Mouse (Mus musculus): ENCODE measurements around the gene H2afz. TPM values are rescaled to one million over a fixed set of nuclear protein-coding genes. Genes with fewer than 3 reads are reported as not detected.
A peak's percentile ranks its signal among the peaks of the same experiment; 100 is the strongest.

The H2afz gene
- polyA plus RNA-seq (2015; fragmentation: Nextera tagmentation; extraction: Ambion mirVana), result 2,195 and 2,315 TPM in 2 replicates

GRCm38 (mm10) chr3:137864124-137864987 is at the start of gene H2afz:
TSS of gene H2afz (plus strand) at chr3:137864487.
- WGBS, result 1% methylated on average over 82 of the region's 115 CpGs
- peak within 1 kb of the TSS; percentile 94 for H3K9ac ChIP-seq
- H3K4me1 ChIP-seq, result peaks cover 31% of the 10 kb centered on the region
- no peaks in the 10 kb centered on the region for H3K9me3 ChIP-seq
- peak within 1 kb of the TSS; percentile 98 for H3K27ac ChIP-seq
- 0 out of 2 replicates have a peak, but pooled peaks cover 4% of the 10 kb centered on the region for H3K36me3 ChIP-seq
- peak; percentile 93 for ATAC-seq (ENCODE audit: borderline replicate concordance, extremely low read depth, low FRiP score, low TSS enrichment)
- peak within 1 kb of the TSS; percentile 65 for H3K4me2 ChIP-seq
- H3K4me3 ChIP-seq, result peak within 1 kb of the TSS; percentile 87
- no peaks in the 10 kb centered on the region for H3K27me3 ChIP-seq

DNA sequence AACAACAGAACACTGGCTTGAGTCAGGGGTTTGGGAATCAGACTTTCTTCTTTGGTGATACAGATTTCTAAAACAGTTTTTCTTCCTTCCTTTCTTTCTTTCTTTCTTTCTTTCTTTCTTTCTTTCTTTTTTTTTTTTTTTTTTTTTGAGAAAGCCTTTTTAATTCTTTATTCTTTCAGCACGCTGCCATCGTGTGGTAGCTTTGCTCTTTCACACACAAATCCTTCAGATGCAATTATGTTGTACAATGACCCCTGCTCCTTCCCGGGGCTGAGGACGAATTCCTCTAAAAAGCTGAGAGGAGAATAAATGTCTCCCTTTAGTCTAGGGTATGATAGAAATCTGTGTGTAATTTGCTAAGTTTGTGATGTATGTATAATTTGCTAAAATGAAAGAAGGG is 45.6 kb upstream of the H2afz start:
- H3K4me2 ChIP-seq, result no peak overlapping the region
- WGBS, result 25% methylated on average over 4 of the region's 4 CpGs
- H3K4me1 ChIP-seq, result no peaks in the 10 kb centered on the region
- ATAC-seq (ENCODE audit: borderline replicate concordance, extremely low read depth, low FRiP score, low TSS enrichment), result no peak
- H3K4me3 ChIP-seq, result no peak overlapping the region
- H3K9me3 ChIP-seq, result no peaks in the 10 kb centered on the region
- no peaks in the 10 kb centered on the region for H3K27me3 ChIP-seq
- H3K36me3 ChIP-seq, result no peaks in the 10 kb centered on the region
- no peak overlapping the region for H3K9ac ChIP-seq
- H3K27ac ChIP-seq, result no peak overlapping the region

DNA sequence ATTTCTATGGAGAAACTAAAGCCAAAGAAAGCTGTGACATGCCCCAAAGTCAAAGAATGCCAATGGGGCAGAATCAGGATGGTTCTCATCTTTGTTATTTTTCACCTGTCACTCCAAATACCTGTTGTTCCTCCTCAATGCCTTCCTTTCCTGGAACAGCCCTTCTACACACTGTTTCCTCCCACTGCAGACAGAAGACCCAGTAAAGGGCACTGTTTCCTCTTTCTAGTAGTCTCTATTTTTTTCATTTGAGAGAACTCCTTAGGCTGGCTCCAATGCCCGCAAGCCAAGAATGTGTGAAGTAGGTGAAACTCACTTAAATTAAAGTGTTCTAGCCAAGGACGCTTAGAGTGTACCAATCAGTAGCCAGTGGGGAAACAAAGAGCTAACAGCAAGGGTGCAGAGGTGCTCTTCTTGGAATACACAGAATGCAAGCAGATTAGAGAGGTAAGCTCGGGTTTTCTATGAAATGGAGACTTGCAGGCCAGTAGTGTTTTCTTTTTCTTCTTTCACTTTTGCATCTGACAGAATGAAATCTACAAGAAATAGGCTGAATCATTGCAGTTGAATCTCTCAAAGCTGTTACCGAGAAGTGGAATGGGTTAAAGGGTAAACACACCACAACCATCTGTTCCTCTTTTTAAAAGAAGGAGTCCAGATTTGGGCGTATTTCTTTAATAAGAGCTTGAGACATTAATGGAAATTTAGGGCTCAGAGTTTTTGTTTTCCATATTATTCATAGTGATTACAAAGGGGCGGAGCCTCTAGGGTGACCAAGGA is 43.4 kb upstream of the H2afz start:
- no peak for ATAC-seq (ENCODE audit: borderline replicate concordance, extremely low read depth, low FRiP score, low TSS enrichment)
- H3K9me3 ChIP-seq, result no peaks in the 10 kb centered on the region
- H3K9ac ChIP-seq, result no peak overlapping the region
- no peak overlapping the region for H3K4me3 ChIP-seq
- H3K27ac ChIP-seq, result no peak overlapping the region
- no peaks in the 10 kb centered on the region for H3K36me3 ChIP-seq
- 64% methylated on average over 6 of the region's 6 CpGs for WGBS
- no peaks in the 10 kb centered on the region for H3K4me1 ChIP-seq
- H3K27me3 ChIP-seq, result no peaks in the 10 kb centered on the region
- no peak overlapping the region for H3K4me2 ChIP-seq

- Histone ChIP-seq H3K27me3 (no peaks in the 10 kb centered on the region), H3K9ac (no peak overlapping the region), H3K27ac (no peak overlapping the region), H3K4me3 (no peak overlapping the region), H3K9me3 (no peaks in the 10 kb centered on the region), H3K4me1 (no peaks in the 10 kb centered on the region), H3K36me3 (no peaks in the 10 kb centered on the region), H3K4me2 (no peak overlapping the region)
- 92% methylated on average over 3 of the region's 3 CpGs for WGBS
- no peak for ATAC-seq (ENCODE audit: borderline replicate concordance, extremely low read depth, low FRiP score, low TSS enrichment)
Measured at GRCm38 (mm10) chr3:137823317-137823716, 41.0 kb upstream of the H2afz start.

DNA sequence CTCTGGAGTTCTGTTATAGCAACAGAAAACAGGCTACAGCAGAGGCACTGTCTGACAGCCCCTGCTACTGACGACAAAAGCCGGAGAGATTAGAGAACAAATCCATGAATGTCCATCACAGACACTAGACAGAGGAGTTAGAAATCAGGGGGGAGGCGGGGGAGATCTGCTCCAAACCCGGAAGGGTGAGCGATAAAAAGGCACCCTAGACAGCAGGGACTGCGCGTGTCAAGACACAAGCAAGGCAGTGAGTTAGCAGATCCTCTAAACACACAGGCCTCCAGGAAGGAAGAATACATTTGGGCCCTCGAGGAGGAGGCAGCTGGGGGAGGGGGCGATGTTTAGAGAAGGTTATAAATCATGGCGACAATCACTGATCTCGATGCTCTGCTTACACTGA is 36.6 kb upstream of the H2afz start:
- Histone ChIP-seq H3K9ac (no peak overlapping the region), H3K27me3 (no peaks in the 10 kb centered on the region), H3K27ac (no peak overlapping the region), H3K4me1 (no peaks in the 10 kb centered on the region), H3K36me3 (no peaks in the 10 kb centered on the region), H3K9me3 (no peaks in the 10 kb centered on the region), H3K4me3 (no peak overlapping the region), H3K4me2 (no peak overlapping the region)
- WGBS, result 15% methylated on average over 11 of the region's 11 CpGs
- ATAC-seq (ENCODE audit: borderline replicate concordance, extremely low read depth, low FRiP score, low TSS enrichment), result peak; percentile 57; the same call in 1 of the 2 replicates

GRCm38 (mm10) chr3:137831156-137831555 is 33.1 kb upstream of the H2afz start:
- H3K27ac ChIP-seq, result no peak overlapping the region
- no peak for ATAC-seq (ENCODE audit: borderline replicate concordance, extremely low read depth, low FRiP score, low TSS enrichment)
- H3K4me2 ChIP-seq, result no peak overlapping the region
- WGBS, result 91% methylated on average over 2 of the region's 2 CpGs
- H3K4me1 ChIP-seq, result no peaks in the 10 kb centered on the region
- no peak overlapping the region for H3K9ac ChIP-seq
- no peaks in the 10 kb centered on the region for H3K9me3 ChIP-seq
- no peaks in the 10 kb centered on the region for H3K27me3 ChIP-seq
- H3K4me3 ChIP-seq, result no peak overlapping the region
- no peaks in the 10 kb centered on the region for H3K36me3 ChIP-seq

GRCm38 (mm10) chr3:137833128-137833527 is 31.2 kb upstream of the H2afz start:
- Histone ChIP-seq H3K9ac (no peak overlapping the region), H3K36me3 (no peaks in the 10 kb centered on the region), H3K27ac (no peak overlapping the region), H3K4me2 (no peak overlapping the region), H3K4me3 (no peak overlapping the region), H3K9me3 (no peaks in the 10 kb centered on the region), H3K27me3 (no peaks in the 10 kb centered on the region), H3K4me1 (no peaks in the 10 kb centered on the region)
- no peak for ATAC-seq (ENCODE audit: borderline replicate concordance, extremely low read depth, low FRiP score, low TSS enrichment)

GRCm38 (mm10) chr3:137833698-137834097 is 30.6 kb upstream of the H2afz start:
- no peak overlapping the region for H3K4me2 ChIP-seq
- no peaks in the 10 kb centered on the region for H3K9me3 ChIP-seq
- ATAC-seq (ENCODE audit: borderline replicate concordance, extremely low read depth, low FRiP score, low TSS enrichment), result no peak
- H3K9ac ChIP-seq, result no peak overlapping the region
- H3K27ac ChIP-seq, result no peak overlapping the region
- no peaks in the 10 kb centered on the region for H3K27me3 ChIP-seq
- H3K4me3 ChIP-seq, result no peak overlapping the region
- no peaks in the 10 kb centered on the region for H3K36me3 ChIP-seq
- WGBS, result 62% methylated on average over 4 of the region's 4 CpGs
- no peaks in the 10 kb centered on the region for H3K4me1 ChIP-seq

DNA sequence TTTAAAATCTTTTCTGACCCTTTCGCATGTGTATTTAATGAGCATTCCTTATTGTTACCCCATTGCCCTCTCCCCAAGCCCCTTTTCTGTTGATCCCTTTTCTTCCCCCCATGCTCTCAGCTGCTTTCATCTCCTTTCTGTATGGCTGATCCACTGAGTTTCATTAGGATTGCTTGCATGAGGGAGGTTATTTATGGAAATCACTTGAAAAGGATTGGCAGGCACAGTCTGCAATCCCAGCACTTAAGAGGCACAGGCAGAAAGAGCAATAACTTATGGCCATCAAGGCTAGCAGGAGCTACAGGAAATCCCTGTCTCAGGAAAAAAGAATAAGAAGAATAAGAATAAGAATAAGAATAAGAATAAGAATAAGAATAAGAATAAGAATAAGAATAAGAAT is 27.7 kb upstream of the H2afz start:
- H3K9ac ChIP-seq, result no peak overlapping the region
- WGBS, result 91% methylated on average over 1 of the region's 1 CpGs
- no peak overlapping the region for H3K4me3 ChIP-seq
- no peak overlapping the region for H3K4me2 ChIP-seq
- no peaks in the 10 kb centered on the region for H3K4me1 ChIP-seq
- no peaks in the 10 kb centered on the region for H3K36me3 ChIP-seq
- no peak for ATAC-seq (ENCODE audit: borderline replicate concordance, extremely low read depth, low FRiP score, low TSS enrichment)
- no peaks in the 10 kb centered on the region for H3K9me3 ChIP-seq
- no peaks in the 10 kb centered on the region for H3K27me3 ChIP-seq
- no peak overlapping the region for H3K27ac ChIP-seq

DNA sequence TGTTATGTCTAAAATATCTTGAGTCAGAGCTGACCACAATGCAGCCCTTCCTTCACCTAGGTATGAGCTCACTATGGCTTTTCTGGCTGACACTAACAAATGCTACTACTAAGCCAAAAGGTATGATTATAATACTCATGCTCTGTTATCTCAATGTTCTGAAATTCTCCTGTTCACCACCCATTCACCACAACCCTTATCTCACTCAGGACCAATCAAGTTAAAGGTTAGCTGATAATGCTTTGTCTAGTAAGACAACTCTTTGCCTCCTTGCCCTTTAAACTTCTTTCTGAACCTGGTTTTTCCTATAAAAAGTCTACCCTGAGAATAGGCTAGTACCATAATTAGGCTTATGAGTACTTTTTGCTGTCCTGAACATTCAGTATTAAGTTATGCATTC is 26.1 kb upstream of the H2afz start:
- no peak overlapping the region for H3K4me3 ChIP-seq
- H3K36me3 ChIP-seq, result no peaks in the 10 kb centered on the region
- ATAC-seq (ENCODE audit: borderline replicate concordance, extremely low read depth, low FRiP score, low TSS enrichment), result no peak
- H3K4me1 ChIP-seq, result no peaks in the 10 kb centered on the region
- no peaks in the 10 kb centered on the region for H3K27me3 ChIP-seq
- no peak overlapping the region for H3K9ac ChIP-seq
- H3K27ac ChIP-seq, result no peak overlapping the region
- H3K4me2 ChIP-seq, result no peak overlapping the region
- no peaks in the 10 kb centered on the region for H3K9me3 ChIP-seq

DNA sequence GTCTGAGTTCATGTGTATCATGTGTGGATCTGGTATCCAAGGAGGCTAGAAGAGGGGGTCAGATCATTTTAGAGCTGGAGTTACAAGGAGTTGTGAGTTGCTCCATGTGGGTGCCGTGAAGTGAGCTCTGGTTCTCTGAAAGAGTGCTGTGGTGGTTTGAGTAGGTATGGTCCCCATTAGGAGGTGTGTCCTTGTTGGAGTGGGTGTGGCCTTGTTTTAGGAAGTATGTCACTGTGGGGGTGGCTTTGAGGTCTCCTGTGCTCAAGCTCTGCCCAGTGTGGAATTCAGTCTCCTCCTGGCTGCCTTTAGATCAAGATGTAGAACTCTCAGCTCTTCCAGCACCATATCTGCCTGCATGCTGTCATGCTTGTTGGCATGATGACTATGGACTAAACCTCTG is 21.3 kb upstream of the H2afz start:
- no peak for ATAC-seq (ENCODE audit: borderline replicate concordance, extremely low read depth, low FRiP score, low TSS enrichment)
- H3K27ac ChIP-seq, result no peak overlapping the region
- no peak overlapping the region for H3K4me2 ChIP-seq
- no peaks in the 10 kb centered on the region for H3K4me1 ChIP-seq
- H3K4me3 ChIP-seq, result no peak overlapping the region
- no peak overlapping the region for H3K9ac ChIP-seq
- no peaks in the 10 kb centered on the region for H3K9me3 ChIP-seq
- WGBS, result 84% methylated on average over 1 of the region's 1 CpGs
- H3K27me3 ChIP-seq, result no peaks in the 10 kb centered on the region
- no peaks in the 10 kb centered on the region for H3K36me3 ChIP-seq

- H3K9ac ChIP-seq, result no peak overlapping the region
- 82% methylated on average over 3 of the region's 3 CpGs for WGBS
Measured at GRCm38 (mm10) chr3:137844263-137844662, 20.0 kb upstream of the H2afz start.

More at GRCm38 (mm10) chr3:137844263-137844662, 20.0 kb upstream of the H2afz start:
- no peak overlapping the region for H3K27ac ChIP-seq
- no peak overlapping the region for H3K4me2 ChIP-seq
- no peak overlapping the region for H3K4me3 ChIP-seq
- H3K27me3 ChIP-seq, result no peaks in the 10 kb centered on the region
- H3K9me3 ChIP-seq, result no peaks in the 10 kb centered on the region
- H3K4me1 ChIP-seq, result no peaks in the 10 kb centered on the region
- no peak for ATAC-seq (ENCODE audit: borderline replicate concordance, extremely low read depth, low FRiP score, low TSS enrichment)
- H3K36me3 ChIP-seq, result no peaks in the 10 kb centered on the region

All from lung, embryonic 15.5 days (tissue).